Mouse (Mus musculus): Measurements from ENCODE around the gene C1galt1. TPM values are rescaled to one million over a fixed set of nuclear protein-coding genes. Genes with fewer than 3 reads are reported as not detected.

The C1galt1 gene
- polyA plus RNA-seq (2012; rRNA removed; ENCODE audit: low replicate concordance), result 4.2 and 5.2 TPM in 2 replicates

GRCm38 (mm10) chr6:7844802-7845679 is at the start of gene C1galt1:
C1galt1 (plus strand) TSS chr6:7844842.

Other genes starting within 250 kb of the C1galt1 start
- gene Asns, start 151.6 kb upstream of the C1galt1 start, polyA plus RNA-seq (2012; rRNA removed; ENCODE audit: low replicate concordance), result 38.0 and 41.8 TPM in 2 replicates

Data from subcutaneous adipose tissue, adult 2 months (tissue).